Mouse (Mus musculus) spleen, adult 12 weeks (tissue): ENCODE results near the gene Cryzl1.
"Not testable (repeated sequence)": the region's sequence is repeated elsewhere in the genome, so short reads cannot be mapped to it uniquely, and the experiment has no call there.

Experiments
- DNase-seq: peaks from one replicate; pipeline ENCODE4 v3.0.0; 2022; ENCODE audit warnings: low spot score

Gene Cryzl1

DNA sequence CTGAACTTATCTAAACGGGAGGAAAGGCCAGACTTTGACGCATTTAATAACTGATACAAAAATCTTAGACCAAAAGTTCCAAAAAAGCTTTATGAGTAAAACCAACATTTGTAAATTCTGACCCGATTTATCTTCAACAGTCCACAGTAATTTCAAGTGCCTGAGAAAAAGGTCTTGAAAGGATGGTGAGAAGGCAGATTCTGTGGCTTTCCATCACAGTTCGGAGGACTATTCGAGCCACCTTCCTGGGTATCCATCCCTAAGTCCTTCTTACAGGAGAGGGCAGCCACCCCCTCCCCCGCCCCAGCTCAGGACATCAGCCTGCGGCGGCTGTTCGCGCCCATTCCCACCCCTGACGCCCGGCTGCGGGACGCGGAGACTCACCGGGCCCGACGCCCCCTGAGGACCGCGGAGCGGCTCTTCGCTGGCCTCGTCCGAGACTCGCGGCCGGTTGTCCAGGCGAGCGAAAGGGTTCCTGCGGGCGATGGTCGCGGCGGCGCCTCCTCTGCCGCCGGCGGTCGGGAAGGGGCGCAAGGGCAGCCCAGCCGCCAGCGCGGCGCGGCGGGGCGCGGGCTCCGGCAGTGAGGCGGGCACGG is 40.7 kb downstream of the Cryzl1 start:
- no peak for DNase-seq

DNA sequence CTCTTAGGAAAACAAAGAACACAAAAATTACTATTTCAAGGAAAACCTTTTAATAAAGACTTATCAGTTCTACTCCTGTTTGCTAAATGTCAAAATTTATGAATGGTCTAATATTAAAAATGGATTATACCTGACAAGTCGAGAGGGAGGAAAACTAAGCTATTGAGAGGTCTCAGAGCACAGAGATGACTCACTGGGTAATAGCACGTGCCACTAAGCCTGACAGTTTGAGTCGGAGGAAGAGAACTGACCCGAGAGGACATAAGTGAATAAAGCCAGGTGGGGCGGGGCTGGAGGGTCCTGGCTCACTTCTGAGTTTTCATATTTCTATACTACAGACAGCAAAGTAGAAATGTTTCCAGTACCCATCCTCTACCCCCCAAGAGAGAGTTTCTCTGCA is 42.4 kb downstream of the Cryzl1 start:
- DNase-seq: no peak

DNA sequence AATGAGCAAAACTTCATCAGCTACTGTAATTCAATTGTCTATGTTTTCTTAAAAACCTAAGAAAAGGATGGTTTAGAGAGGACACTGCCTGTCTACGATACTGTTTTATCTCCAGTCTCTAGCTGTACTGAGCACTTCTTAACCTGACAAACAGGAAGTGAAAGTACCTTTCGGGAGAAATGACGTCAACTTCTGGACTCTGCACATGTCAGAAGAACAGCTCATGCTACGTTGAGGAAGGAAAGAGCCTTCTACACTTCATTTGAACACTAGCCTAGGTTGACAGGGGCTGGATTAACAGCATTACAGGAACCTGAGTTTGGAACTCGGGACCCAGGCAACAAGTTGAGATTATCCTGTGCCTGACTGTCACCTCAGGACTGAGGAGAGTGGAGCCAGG is 43.2 kb downstream of the Cryzl1 start:
- DNase-seq: peak; percentile 14

DNA sequence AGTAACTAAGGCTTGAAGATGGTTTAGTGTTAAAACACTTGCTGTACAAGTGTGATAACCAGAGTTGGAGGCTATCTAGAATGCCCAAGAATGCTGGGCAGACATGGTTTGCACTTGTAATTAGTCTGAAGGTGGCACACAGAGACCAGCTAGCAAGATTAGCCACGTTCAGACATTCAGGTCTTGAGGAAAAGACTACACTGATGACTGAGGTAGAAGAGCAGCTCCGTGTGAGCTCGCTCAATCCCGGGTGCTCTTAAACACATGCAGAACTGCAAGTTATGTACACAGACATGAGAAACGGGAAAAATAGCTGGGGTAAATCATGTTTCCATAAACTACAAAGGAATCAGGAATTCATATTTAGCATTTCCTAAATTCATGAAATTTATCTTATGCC is 48.1 kb downstream of the Cryzl1 start:
- DNase-seq: no peak

DNA sequence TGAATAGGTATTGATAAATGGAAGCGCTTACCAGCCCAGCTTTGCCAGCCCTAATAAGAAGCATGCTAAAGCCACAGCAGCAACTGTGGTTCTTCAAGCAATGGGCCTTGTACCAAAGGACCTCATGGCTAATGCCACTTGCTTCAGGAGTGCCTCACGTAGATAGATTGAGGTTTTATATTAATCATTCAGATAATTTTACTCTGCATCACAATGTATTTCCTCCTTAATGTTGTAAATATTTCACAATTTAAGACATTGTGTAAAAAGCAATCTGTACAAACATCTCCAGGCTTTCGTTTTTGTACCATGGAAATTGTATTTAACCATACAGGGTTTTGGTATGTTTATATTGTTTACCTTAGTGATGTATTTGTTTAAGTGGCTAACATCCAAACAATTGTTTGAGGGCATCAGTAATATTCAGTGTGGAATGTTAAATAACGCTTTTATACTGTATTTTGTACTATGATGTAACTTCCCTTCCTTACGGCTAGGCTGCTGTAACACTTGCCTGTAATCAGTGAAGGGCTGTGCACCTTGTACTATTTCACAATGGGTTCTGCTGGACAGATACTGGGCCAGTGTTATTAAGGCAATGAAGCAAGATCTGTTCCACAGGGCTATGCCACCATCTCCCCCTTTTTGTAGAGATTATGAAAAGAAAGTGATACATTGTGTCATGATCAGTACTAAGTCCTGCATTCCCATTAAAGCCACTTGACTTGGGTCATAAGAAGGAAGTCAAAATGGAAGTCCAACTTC is 50.4 kb downstream of the Cryzl1 start:
- no peak for DNase-seq

DNA sequence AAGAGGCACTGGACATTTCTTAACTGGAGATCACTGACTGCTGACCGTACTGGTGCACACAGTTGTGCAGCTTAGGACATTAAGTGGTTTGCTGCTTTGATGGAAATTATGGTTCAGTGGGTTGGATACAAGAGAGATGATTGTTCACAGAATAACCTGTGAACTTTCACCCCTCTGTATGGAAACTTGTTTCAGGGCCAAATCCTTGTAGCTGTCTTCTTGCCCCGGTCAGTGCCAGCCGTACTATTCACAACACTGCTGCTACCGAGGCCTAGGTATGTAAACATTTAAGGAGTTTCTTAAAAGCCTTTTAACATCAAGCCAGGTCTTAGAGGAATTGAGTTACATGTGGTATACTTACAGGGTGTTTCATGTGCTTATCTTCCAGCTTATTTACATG is 54.3 kb downstream of the Cryzl1 start:
- DNase-seq: no peak

DNA sequence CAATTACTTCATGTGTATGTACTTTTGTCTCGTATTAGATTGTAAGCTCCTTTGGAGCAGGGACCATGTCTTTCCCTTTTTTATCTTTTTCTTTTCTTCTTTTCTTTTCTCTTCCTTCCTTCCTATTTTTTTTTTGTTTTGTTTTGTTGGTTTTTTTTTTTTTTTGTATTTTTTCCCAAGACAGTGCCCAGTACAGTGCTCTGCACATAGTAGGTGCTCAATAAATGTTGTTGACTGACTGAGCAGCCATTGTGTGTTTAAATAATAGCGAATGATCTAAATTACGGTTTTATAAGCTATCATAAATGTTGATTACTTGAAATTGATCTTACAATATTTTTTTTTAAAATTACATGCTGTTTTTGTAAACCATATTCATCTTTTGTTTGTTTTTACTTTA is 65.0 kb downstream of the Cryzl1 start:
- no peak for DNase-seq

DNA sequence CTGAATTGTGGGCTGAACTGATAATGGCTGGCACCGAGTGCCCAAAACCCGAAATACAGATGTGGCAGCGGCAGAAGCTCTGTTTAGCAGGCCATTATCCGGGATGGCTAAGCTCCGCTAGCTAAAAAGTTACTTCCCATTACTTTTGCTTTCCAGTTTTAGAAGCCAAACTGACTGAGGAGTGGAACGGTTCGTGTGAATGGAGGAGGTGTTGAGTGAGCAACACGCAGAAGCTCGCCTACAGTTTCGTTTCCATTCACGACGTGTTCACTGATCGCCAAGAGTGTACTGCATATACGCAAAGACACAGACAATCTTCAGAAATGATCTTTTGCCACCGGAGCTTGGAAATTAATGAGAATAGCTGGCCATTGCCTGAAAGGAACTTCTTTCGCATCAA is 66.4 kb downstream of the Cryzl1 start:
- no peak for DNase-seq

DNA sequence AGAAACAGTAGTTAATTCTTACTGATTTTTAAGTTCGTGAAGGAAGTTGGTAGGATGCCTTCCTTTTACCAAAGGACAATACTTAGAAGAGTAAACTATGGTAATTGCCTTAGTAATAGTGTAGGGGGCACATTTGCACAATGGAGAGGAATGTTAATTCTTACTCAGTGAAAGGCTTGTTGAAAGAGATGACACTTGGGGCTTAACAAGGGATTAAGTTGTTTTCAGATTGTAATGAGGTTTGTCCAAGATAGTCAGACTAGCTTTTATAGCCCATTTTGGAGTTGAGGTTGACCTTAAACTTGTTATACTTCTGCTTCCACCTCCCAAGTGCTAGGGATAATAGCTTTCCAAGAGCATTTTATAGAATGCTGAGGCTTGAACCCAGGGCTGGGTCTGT is 67.4 kb downstream of the Cryzl1 start:
- DNase-seq: no peak

DNA sequence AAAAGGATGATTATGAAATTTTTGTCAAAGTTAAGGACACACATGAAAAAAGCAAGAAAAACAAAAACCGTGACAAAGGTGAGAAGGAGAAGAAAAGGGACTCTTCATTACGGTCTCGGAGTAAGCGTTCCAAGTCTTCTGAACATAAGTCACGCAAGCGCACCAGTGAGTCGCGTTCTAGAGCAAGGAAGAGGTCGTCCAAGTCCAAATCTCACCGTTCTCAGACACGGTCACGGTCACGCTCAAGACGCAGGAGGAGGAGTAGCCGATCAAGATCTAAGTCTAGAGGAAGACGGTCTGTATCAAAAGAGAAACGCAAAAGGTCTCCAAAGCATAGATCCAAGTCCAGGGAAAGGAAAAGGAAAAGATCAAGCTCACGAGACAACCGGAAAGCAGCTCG is 69.0 kb downstream of the Cryzl1 start:
- no peak for DNase-seq

DNA sequence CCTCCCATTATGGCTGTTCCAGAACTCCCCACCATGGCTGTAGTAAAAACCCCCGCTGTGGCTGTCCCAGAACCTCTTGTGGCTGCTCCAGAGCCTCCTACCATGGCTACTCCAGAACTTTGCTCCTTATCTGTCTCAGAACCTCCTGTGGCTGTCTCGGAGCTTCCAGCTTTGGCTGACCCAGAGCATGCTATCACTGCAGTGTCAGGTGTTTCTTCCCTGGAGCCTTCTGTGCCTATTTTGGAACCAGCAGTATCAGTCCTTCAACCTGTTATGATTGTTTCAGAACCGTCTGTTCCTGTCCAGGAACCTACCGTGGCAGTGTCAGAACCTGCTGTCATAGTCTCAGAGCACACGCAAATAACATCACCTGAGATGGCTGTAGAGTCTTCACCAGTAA is 70.3 kb downstream of the Cryzl1 start:
- no peak for DNase-seq

DNA sequence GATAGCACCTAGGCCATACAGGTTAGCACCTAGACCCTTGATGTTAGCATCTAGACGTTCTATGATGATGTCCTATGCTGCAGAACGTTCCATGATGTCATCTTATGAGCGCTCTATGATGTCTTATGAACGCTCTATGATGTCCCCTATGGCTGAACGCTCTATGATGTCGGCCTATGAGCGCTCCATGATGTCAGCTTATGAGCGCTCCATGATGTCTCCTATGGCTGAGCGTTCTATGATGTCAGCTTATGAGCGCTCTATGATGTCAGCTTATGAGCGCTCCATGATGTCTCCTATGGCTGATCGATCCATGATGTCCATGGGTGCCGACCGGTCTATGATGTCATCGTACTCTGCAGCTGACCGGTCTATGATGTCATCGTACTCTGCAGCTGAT is 71.5 kb downstream of the Cryzl1 start:
- DNase-seq: no peak

DNA sequence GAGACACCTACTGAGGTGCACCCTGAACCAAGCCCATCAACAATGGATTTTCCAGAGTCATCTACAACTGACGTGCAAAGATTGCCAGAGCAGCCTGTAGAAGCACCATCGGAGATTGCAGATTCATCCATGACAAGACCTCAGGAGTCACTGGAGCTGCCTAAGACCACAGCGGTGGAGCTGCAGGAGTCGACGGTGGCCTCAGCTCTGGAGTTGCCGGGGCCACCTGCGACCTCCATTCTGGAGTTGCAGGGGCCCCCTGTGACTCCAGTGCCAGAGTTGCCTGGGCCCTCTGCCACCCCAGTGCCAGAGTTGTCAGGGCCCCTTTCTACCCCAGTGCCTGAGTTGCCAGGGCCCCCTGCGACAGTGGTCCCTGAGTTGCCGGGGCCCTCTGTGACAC is 73.5 kb downstream of the Cryzl1 start:
- DNase-seq: no peak

DNA sequence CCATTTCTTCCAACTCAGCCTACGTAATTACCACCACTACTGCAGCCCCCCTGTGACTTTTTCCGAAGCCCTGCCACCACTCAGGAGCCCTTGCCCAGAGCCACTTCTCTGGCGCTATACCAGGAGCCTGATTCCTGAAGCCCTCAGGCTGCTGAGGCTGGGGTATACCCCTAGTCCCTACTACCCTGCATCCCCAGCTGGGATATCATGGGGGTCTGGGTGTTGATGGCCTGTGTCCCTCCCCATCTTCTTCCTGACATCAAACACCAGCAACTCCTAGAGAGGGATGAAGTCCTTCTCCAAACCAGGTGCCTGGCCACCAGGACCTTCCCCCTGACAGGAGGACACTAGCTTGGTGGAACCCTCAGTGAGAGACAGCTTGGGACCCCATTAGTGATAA is 76.6 kb downstream of the Cryzl1 start:
- no peak for DNase-seq

DNA sequence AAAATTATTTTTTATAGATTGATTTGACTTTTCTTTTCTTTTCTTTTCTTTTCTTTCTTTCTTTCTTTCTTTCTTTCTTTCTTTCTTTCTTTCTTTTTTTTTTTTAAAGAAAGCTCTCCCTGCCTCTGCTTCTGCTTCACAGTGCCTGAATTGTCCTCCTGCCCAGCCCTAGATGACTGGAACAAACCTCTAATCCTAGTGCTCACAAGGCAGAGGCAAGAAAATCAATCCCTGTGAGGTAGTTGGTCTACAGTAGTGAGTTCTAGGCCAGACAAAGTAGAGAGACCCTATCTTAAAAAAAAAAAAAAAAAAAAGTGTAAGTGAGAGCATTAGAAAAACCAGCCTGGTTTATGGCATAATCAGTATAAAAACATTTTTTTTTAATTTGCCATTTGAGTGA is 79.0 kb downstream of the Cryzl1 start:
- DNase-seq: no peak

DNA sequence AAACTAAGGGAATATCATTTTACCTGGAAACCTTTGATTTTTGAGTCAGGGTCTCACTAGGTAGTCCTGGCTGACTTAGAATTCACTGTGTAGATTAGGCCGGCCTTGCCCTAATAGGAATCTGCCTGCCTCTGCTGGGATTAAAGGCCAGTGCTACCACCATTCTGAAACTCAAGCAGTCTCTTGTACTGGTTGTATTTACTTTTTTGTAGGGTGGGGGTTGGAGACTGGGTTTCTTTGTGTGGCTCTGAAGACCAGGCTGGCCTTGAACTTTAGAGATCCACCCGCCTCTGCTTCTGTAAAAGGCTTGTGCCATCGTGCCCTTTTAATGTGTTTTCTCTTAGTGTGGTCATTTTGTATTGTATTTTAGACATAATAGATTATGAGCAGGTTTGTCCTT is 79.5 kb downstream of the Cryzl1 start:
- DNase-seq: no peak

DNA sequence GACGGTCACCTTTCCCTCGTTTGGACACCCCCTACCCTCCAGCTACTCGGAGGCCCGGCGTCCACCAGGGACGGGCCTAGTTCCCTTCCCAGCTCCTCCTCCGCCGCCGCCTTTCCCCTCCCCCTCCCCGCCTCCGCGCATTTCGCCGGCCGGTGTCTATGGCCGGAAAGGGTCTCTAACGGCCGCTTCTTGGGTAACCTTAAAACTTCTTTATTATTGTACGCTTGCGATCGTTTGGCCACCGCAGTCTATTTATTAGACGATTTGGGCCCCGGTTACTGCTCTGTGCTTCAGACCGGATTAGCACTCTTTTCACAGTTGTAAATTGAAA is 80.6 kb downstream of the Cryzl1 start:
- peak; percentile 72 for DNase-seq

DNA sequence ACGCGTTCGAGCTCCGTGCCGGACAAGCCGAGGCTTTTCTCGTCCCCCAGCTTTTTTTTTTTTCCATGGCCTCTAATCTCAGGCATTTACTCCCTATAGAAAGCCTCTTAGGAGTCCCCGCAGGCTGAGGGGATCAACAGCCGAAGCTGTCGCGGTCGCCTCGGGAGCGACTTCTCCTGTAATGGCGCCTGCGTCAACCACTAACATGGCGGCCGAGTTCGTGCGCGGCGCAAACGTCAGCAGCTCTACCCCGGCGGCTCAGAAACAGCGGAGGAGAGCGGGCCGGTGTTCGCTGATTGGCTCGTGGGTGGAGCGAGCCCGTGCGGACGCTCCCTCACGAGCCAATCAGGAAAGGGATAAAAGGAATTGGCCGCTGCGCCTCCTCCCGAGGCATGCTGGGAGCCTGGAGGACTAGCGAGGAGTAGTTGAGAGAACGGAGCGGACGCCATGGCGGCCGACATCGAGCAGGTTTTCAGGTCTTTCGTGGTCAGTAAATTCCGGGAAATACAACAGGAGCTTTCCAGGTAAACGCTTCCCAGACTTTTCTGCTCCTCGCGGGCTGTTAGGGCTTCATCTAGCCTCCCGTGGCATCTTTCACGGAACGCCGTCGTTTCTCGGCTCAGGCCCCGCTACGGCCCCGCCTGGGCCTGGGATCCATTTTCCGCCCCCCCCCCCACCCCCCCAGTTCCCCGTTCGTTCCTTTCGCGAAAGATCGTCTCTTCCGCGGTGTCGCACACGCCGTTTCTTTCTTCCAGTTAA is 81.1 kb downstream of the Cryzl1 start, which contains the start of gene Son:
Son (plus strand) TSS at position 46 of the 759 bp plus-strand sequence.
- DNase-seq: peak; percentile 89

DNA sequence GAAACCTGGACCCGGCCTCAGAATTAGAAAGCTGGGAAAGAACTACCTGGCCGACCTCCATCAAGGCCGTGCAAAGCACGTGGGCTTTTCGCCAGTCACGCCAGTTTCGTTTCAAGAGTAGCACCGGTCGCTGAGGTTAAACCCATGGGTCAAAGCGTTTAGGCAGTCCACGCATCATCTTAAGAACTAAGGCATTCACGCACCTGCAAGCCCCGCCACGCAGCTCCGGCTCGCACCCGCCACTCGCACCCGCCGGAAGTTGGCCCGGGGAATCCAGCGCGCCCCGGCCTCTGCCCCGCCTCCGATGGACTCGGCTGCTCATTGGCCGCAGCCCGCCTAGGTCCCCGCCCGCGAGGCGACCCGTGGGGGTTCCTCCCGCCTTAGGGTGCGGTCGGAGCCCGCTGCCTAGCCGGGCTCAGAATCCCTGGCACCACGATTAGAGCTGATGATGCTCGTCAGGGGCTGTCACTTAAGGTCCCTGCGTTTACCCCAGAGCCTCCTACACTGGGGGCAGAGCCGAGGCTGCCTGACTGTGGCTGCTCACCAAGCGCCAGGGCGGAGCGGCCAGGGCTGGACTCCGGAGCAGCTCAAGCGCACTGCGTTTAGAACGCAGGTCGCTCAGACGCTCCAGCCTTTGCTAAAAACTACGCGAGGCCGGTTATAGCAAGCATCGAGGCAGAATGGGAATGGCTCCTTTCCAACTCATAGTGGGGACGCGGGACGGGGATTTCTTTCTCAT is 81.9 kb downstream of the Cryzl1 start, which contains the start of gene Gart:
Gart (minus strand) TSS at position 272 of the 739 bp plus-strand sequence.
- peak; percentile 90 for DNase-seq

DNA sequence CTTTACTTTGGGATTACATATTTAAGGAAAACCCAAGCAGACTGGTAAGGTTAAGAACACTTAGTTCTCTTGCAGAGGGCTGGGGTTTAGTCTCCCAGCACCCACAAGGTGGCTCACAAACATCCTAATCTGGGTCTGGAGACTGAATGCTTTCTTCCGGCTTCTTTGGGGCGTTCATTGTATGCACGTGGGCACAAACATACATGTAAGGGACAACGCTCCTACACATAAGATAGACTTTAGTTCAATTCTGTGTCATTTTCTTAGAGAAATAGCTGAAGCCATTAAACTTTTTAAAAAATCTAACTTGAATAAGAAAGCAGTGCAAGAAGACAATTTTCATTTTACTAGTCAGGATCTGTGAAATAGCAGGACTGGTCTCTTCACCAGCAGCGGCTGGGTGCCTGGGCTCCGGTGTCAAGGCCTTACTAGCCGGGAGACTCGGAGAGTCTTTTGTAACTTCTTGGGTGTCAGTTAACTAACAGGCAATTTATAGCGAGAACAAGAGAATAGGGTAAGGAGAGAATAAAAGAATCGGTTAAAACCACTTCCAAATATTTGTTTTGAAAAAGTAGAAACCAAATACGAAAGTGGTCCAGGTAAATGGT is 82.7 kb downstream of the Cryzl1 start:
- DNase-seq: peak; percentile 19

DNA sequence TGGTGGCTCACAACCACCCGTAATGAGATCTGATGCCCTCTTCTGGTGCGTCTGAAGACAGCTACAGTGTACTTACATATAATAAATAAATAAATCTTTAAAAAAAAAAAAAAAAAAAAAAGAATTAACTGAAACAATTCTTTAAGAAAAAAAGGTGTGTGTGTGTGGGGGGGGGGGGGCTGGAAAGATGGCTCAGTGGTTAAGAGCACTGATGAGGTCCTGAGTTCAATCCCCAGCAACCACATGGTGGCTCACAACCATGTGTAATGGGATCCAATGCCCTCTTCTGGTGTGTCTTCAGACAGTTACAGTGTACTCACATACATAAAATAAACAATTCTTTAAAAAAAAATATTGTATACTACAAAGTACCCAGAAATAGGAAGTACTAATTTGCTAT is 83.4 kb downstream of the Cryzl1 start:
- not testable (repeated sequence) for DNase-seq

DNA sequence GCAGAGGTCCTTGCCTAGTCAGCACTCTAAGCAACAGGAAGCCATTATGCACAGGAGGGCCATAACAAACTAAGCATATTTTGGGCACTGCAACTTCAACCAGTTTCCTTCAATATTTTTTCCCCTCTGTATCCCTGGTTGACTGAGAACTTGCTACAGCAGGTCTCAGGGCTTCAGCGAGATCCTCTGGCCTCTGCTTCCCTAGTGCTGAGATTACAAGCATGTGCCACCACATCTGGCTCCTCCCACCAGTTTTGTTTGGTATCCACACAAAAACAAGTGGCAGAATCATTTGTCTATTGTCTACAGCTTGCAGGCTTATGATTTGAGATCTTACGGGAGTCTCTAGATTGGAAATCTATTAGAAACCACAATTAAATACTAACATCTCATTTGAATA is 83.9 kb downstream of the Cryzl1 start:
- DNase-seq: no peak
